Mouse (Mus musculus) frontal cortex, postnatal 25 days (tissue): ENCODE results near the gene Barhl1.

Source experiments
- DNase-seq, 2 experiments: peaks; one replicate each; pipeline ENCODE4 v3.0.0; 2022; ENCODE audit warnings: low spot score in 2 of 2

Barhl1 gene

GRCm38 (mm10) chr2:28916513-28916865 is at the start of gene Barhl1:
Gene Barhl1, minus strand, starts transcription at chr2:28916668.
- no peak for DNase-seq

- DNase-seq: no peak
These were observed 47.1 kb upstream of the Barhl1 start for GRCm38 (mm10) chr2:28963565-28963964.

GRCm38 (mm10) chr2:28961636-28962035 is 45.2 kb upstream of the Barhl1 start:
- DNase-seq: no peak

- DNase-seq: no peak
These were observed 44.6 kb upstream of the Barhl1 start for GRCm38 (mm10) chr2:28961024-28961585.

- DNase-seq: no peak
These were observed 40.4 kb upstream of the Barhl1 start for GRCm38 (mm10) chr2:28956874-28957273.

GRCm38 (mm10) chr2:28954595-28954994 is 38.1 kb upstream of the Barhl1 start:
- no peak for DNase-seq

GRCm38 (mm10) chr2:28952981-28953380 is 36.5 kb upstream of the Barhl1 start:
- DNase-seq: no peak

GRCm38 (mm10) chr2:28946312-28946711 is 29.8 kb upstream of the Barhl1 start:
- DNase-seq: no peak

- no peak for DNase-seq
These were observed 28.9 kb upstream of the Barhl1 start for GRCm38 (mm10) chr2:28945388-28945787.

GRCm38 (mm10) chr2:28943666-28944516 is 27.4 kb upstream of the Barhl1 start:
- DNase-seq: no peak

GRCm38 (mm10) chr2:28938997-28939396 is 22.5 kb upstream of the Barhl1 start:
- DNase-seq: no peak

GRCm38 (mm10) chr2:28930571-28930970 is 14.1 kb upstream of the Barhl1 start:
- no peak for DNase-seq

- DNase-seq: peak; percentile 31 to 65
These were observed 7.4 kb upstream of the Barhl1 start for GRCm38 (mm10) chr2:28923912-28924311.

- no peak for DNase-seq
These were observed 2.5 kb upstream of the Barhl1 start for GRCm38 (mm10) chr2:28919001-28919400.

- no peak for DNase-seq
These were observed 1.3 kb upstream of the Barhl1 start for GRCm38 (mm10) chr2:28917518-28918361.

GRCm38 (mm10) chr2:28917156-28917517 is 669 bp upstream of the Barhl1 start:
- DNase-seq: no peak

- no peak for DNase-seq
These were observed 528 bp downstream of the Barhl1 start for GRCm38 (mm10) chr2:28915768-28916512.

- no peak for DNase-seq
These were observed 1.2 kb downstream of the Barhl1 start for GRCm38 (mm10) chr2:28915104-28915738.

GRCm38 (mm10) chr2:28914121-28914520 is 2.3 kb downstream of the Barhl1 start:
- no peak for DNase-seq

- no peak for DNase-seq
These were observed 3.5 kb downstream of the Barhl1 start for GRCm38 (mm10) chr2:28912961-28913360.

GRCm38 (mm10) chr2:28912039-28912700 is 4.3 kb downstream of the Barhl1 start:
- DNase-seq: no peak
